Mouse (Mus musculus) lung, embryonic 14.5 days (tissue): ENCODE data around the gene Dock9. TPM values are rescaled to one million over a fixed set of nuclear protein-coding genes. Genes with fewer than 3 reads are reported as not detected.

Experiments
- ATAC-seq: fragments of 200-750 bp; cut with Nextera tagmentation; 2 replicates; pipeline ENCODE4 v1.8.0; 2017; ENCODE audit warnings: mild to moderate bottlenecking, moderate TSS enrichment, moderate library complexity; ENCODE audit not compliant: insufficient read depth
- DNase-seq: peaks from one replicate; pipeline ENCODE4 v3.0.0-alpha.2; 2015
- H3K27ac ChIP-seq: fragments of 300-500 bp; sonication (generic); 2 replicates; pipeline ENCODE4 v1.5.1; 2014; ENCODE audit warnings: low read depth, mild to moderate bottlenecking, moderate library complexity
- H3K27me3 ChIP-seq: fragments of 300-500 bp; sonication (generic); 2 replicates; pipeline ENCODE4 v1.6.1; 2014; ENCODE audit warnings: low read length, control low read depth; ENCODE audit not compliant: insufficient read depth
- H3K36me3 ChIP-seq: fragments of 300-500 bp; sonication (generic); 2 replicates; pipeline ENCODE4 v1.6.1; 2014; ENCODE audit warnings: control low read depth; ENCODE audit not compliant: insufficient read depth
- H3K4me1 ChIP-seq: fragments of 300-500 bp; sonication (generic); 2 replicates; pipeline ENCODE4 v1.6.1; 2014; ENCODE audit warnings: antibody characterized with exemption, control low read depth; ENCODE audit not compliant: insufficient read depth
- H3K4me2 ChIP-seq: fragments of 300-500 bp; sonication (generic); 2 replicates; pipeline ENCODE4 v1.6.1; 2014; ENCODE audit warnings: mild to moderate bottlenecking
- H3K4me3 ChIP-seq: fragments of 300-500 bp; sonication (generic); 2 replicates; pipeline ENCODE4 v1.5.1; 2014; ENCODE audit warnings: low read depth, low read length
- H3K9ac ChIP-seq: fragments of 300-500 bp; sonication (generic); 2 replicates; pipeline ENCODE4 v1.6.1; 2014
- H3K9me3 ChIP-seq: fragments of 300-500 bp; sonication (generic); 2 replicates; pipeline ENCODE4 v1.6.1; 2016; ENCODE audit warnings: low read depth, low read length, control low read depth
- CTCF ChIP-seq: IDR thresholded peaks from 2 replicates; pipeline ENCODE4 v1.5.1; 2016; ENCODE audit warnings: antibody characterized with exemption, low read depth
- WGBS: fragments of 180-500 bp; shearing (Covaris S2); extraction: QIAGEN DNeasy Blood & Tissue Kit; methylation state at CpG from one replicate; pipeline ENCODE4 v1.1.7; 2014; 5-methylcytosine and 5-hydroxymethylcytosine counted together
- polyA plus RNA-seq: library from polyadenylated mRNA; unstranded; fragments of >200 nt; fragmentation: Nextera tagmentation; extraction: Ambion mirVana; gene quantifications from 2 replicates; pipeline ENCODE4 v1.2.1, GENCODE M21; 2014

Gene Dock9
- polyA plus RNA-seq, 1 experiment from 2014 or later: 14.6 TPM

DNA sequence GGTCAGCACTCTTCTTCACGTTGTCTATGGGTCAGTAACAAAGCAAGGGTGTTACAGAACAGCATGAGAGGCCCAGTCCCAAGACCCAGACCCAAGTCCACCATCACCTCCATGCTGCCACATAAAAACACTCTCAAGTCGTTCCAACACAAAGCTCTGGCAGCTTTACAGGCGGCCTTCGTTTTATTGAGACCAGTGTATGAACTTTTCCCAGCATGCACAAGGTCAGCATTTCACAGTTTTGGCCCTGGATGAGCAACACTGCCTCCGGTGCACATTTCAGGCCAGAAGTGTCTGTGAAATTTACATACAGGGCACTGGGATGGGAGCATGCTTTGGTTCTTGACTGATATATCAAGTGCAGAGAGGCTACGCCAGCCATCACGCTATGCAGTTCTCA is 6.5 kb downstream of the Dock9 start:
- Histone ChIP-seq H3K9me3 (no peaks in the 10 kb centered on the region), H3K4me3 (no peak overlapping the region), H3K4me1 (no peaks in the 10 kb centered on the region), H3K4me2 (no peak overlapping the region), H3K9ac (no peak overlapping the region), H3K27ac (no peak overlapping the region), H3K36me3 (no peaks in the 10 kb centered on the region), H3K27me3 (no peaks in the 10 kb centered on the region)
- no peak for TF ChIP-seq CTCF
- no peak for DNase-seq
- WGBS: 57% methylated on average over 7 of the region's 7 CpGs
- no peak for ATAC-seq

DNA sequence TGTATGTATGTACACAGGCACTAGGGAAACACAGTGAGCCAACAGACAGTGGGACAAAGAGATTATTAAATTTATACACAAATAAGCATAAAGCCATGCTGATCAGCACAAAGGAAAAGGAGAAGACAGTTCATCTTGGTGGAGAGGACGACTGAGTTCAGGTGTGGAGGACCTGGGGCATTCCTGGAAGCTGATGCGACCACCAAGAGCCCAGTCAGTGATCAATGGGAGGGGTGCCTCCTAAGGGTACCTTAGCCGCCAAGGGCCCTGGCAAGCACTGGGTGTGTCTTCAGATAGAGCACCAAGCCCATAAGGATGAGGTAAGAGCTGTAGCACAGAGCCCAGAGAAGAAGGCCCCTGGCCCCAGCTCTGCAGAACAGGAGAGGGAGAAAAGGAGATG is 8.4 kb downstream of the Dock9 start:
- Histone ChIP-seq H3K4me1 (no peaks in the 10 kb centered on the region), H3K36me3 (no peaks in the 10 kb centered on the region), H3K9me3 (no peaks in the 10 kb centered on the region), H3K27me3 (no peaks in the 10 kb centered on the region), H3K4me2 (no peak overlapping the region), H3K4me3 (no peak overlapping the region), H3K27ac (no peak overlapping the region), H3K9ac (no peak overlapping the region)
- ATAC-seq (no peak), DNase-seq (no peak)
- no peak for TF ChIP-seq CTCF
- WGBS: 77% methylated on average over 3 of the region's 3 CpGs

DNA sequence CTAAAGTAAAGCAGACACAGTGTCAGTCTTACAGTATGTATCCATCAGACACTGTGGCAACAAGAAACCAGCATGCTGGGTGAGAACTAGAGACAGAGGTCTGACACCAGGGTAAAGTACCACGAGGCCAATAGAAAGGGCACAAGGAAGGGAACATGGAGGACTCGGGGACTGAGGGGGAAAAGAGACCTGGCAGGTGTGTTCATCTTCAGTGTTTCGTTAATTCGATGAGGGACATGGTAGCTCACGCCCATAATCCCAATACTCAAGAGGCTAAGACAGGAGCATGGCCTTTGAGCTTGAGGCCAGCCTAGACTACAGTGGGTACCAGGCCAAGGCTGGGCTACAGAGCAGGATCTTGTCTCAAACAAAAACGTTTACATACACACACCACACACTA is 9.2 kb downstream of the Dock9 start:
- no peaks in the 10 kb centered on the region for H3K9me3 ChIP-seq
- no peaks in the 10 kb centered on the region for H3K36me3 ChIP-seq
- no peak for TF ChIP-seq CTCF
- H3K4me3 ChIP-seq: no peak overlapping the region
- H3K27me3 ChIP-seq: no peaks in the 10 kb centered on the region
- ATAC-seq (no peak), DNase-seq (no peak)
- H3K9ac ChIP-seq: no peak overlapping the region
- no peaks in the 10 kb centered on the region for H3K4me1 ChIP-seq
- no peak overlapping the region for H3K27ac ChIP-seq
- 83% methylated on average over 6 of the region's 6 CpGs for WGBS
- H3K4me2 ChIP-seq: no peak overlapping the region

DNA sequence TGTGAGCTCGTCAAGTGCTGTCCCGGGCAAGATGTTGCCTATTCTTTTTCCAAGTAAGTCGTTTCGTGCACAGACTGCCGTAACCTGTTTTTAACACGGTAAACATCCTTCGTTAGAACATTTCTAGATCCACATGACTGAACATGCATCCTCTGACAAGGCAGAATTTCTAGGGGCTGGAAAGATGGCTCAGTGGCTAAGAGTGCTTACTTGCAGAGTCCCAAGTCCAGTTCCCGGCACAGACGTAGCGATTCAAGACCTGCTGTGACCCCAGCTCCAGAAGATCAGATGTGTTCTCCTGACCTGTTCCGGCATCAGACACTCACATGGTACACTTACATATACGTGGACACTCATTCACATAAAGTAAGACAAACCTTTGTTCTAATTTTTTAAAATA is 10.2 kb downstream of the Dock9 start:
- TF ChIP-seq CTCF: no peak
- 87% methylated on average over 12 of the region's 12 CpGs for WGBS

DNA sequence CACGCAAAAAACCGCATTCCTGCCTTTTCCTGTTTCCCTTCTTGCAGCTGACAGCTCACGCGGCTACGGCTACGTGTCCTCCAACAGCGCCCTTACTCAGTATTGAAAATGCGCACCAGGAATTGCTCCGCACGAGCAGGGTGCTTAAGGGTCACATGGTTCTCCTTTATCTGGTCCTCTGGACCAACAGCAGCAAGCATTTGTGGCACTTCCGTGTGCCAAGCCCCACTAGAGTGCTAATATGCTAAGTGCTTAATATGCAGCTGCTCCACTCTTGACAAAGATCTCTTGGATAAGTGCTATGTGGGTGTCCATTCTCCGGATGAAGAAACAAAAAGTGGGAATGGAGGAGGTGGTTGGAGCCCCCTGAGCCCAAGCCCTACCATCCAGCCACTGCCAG is 10.7 kb downstream of the Dock9 start:
- Histone ChIP-seq H3K4me3 (no peak overlapping the region), H3K27me3 (no peaks in the 10 kb centered on the region), H3K27ac (no peak overlapping the region), H3K9me3 (no peaks in the 10 kb centered on the region), H3K4me2 (no peak overlapping the region), H3K36me3 (no peaks in the 10 kb centered on the region), H3K9ac (no peak overlapping the region), H3K4me1 (no peaks in the 10 kb centered on the region)
- TF ChIP-seq CTCF: no peak
- no peak; the same call in 1 of the 2 replicates for ATAC-seq
- 71% methylated on average over 12 of the region's 12 CpGs for WGBS
- DNase-seq: no peak

More for the DNA sequence above, 10.2 kb downstream of the Dock9 start:
- no peak for ATAC-seq
- Histone ChIP-seq H3K9ac (no peak overlapping the region), H3K4me3 (no peak overlapping the region), H3K36me3 (no peaks in the 10 kb centered on the region), H3K27me3 (no peaks in the 10 kb centered on the region), H3K4me2 (no peak overlapping the region), H3K27ac (no peak overlapping the region), H3K9me3 (no peaks in the 10 kb centered on the region), H3K4me1 (no peaks in the 10 kb centered on the region)
- no peak for DNase-seq

DNA sequence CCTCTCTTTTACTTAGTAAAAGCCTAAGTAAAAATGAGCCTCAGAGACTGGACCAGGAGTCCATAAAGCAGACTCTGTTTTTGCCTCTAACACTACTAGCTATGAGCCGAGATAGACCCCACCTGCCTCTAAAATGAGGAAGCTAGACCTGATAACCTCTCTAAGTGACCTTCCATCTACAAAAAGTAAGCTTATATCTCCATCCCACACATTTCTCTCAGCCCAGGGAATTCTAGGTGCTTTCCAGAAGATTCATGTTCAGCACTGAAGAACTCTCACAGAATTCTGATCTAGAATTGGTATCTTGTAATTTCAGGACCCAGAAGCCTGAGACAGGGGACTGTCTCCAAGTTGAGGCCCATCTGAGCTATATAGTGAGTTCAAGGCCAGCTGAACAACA is 12.2 kb downstream of the Dock9 start:
- ATAC-seq: no peak
- 64% methylated on average over 1 of the region's 1 CpGs for whole genome bisulfite sequencing
- no peak overlapping the region for H3K4me3 ChIP-seq
- H3K9ac ChIP-seq: no peak overlapping the region
- no peaks in the 10 kb centered on the region for H3K9me3 ChIP-seq
- TF ChIP-seq CTCF: no peak
- no peaks in the 10 kb centered on the region for H3K27me3 ChIP-seq
- H3K4me2 ChIP-seq: no peak overlapping the region
- H3K4me1 ChIP-seq: peaks cover 12% of the 10 kb centered on the region
- no peak for DNase-seq
- H3K36me3 ChIP-seq: no peaks in the 10 kb centered on the region
- no peak overlapping the region for H3K27ac ChIP-seq

DNA sequence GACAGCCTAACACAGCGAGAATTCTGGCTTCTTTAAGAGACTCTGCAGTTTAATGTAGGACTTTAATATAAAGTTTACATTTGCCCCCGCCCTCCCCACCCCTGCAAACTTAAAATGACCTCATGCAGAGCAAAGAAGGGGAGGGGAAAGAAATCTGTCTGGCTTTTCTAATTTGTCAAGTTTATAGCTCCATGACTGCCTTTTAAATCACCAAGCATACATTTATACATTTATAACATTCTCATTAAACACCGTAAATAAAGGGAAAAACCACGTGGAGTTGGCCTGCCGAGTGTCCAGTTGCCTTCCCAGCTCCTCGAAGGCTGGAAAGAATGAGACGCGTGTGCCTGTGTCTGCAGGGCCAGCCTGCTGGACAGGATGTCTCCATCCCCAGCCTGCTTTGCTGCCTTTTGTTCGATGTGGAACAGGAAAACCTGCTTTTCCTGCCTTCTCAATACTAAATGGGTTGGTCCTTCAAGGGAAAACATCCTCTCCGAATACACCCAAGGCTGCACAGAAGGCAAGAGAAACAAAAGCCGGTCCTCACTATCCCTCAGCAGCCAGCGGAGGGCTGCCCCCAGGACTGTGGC is 16.6 kb downstream of the Dock9 start:
- 21% methylated on average over 12 of the region's 12 CpGs for WGBS
- H3K4me2 ChIP-seq: peak overlapping the region; percentile 28; the same call in 1 of the 2 replicates
- 0 out of 2 replicates have a peak overlapping the region, but pooled peaks have one; percentile 20 for H3K9ac ChIP-seq
- no peak overlapping the region for H3K4me3 ChIP-seq
- H3K27ac ChIP-seq: peak overlapping the region; percentile 77
- no peak for TF ChIP-seq CTCF
- no peaks in the 10 kb centered on the region for H3K9me3 ChIP-seq
- DNase-seq: peak; percentile 77
- H3K4me1 ChIP-seq: peaks cover 17% of the 10 kb centered on the region
- no peaks in the 10 kb centered on the region for H3K27me3 ChIP-seq
- H3K36me3 ChIP-seq: no peaks in the 10 kb centered on the region
- ATAC-seq: peak; percentile 59; the same call in 1 of the 2 replicates
